Mouse (Mus musculus) Patski (cell line): ENCODE results near the gene Trim2. TPM values are rescaled to one million over a fixed set of nuclear protein-coding genes. Genes with fewer than 3 reads are reported as not detected.

Experiments used
- ATAC-seq: fragments of 100-300 bp; one replicate; pipeline ENCODE4 v1.8.0; 2021
- CTCF ChIA-PET: fragments of 350-600 bp; sonication (Branson Sonifier 250); formaldehyde crosslinking; loops from one replicate; lab custom pipeline; 2022; ENCODE audit warnings: inconsistent platforms; lab: Charles Lee
- POLR2A ChIA-PET: fragments of 350-600 bp; sonication (Branson Sonifier 250); formaldehyde crosslinking; loops from one replicate; lab custom pipeline; 2022; ENCODE audit warnings: antibody characterized with exemption, inconsistent platforms; lab: Charles Lee
- DNase-seq: peaks from one replicate; pipeline ENCODE4 v3.0.0-alpha.2; 2011; ENCODE audit warnings: low read depth, low spot score
- H3K27me3 ChIP-seq: fragments of 371-371 bp; one replicate; pipeline ENCODE4 v1.5.1; 2021
- CTCF ChIP-seq: fragments of 100-300 bp; IDR thresholded peaks from one replicate; pipeline ENCODE4 v1.5.1; 2021
- in situ Hi-C: fragments of 300-500 bp; cut with MboI; formaldehyde crosslinking; loops from 3 replicates; pipeline ENCODE4 v1.11.1; 2018; ENCODE audit warnings: low pct_unique_long_range_greater_than_20kb, mixed read lengths
- polyA plus RNA-seq: library from polyadenylated mRNA; unstranded; gene quantifications from one replicate; pipeline ENCODE4 v1.2.3, GENCODE M21; 2021

Gene Trim2
- polyA plus RNA-seq, 1 experiment from 2014 or later: 30.7 TPM

GRCm38 (mm10) chr3:84242497-84242896 is 64.2 kb downstream of the Trim2 start:
- in situ Hi-C loops: no loop called here
- no peaks in the 10 kb centered on the region for H3K27me3 ChIP-seq
- ATAC-seq (no peak), DNase-seq (no peak)
- CTCF ChIA-PET: no interaction called here
- no peak for TF ChIP-seq CTCF
- POLR2A ChIA-PET: no interaction called here

GRCm38 (mm10) chr3:84241098-84241497 is 65.6 kb downstream of the Trim2 start:
- POLR2A ChIA-PET: interaction anchor here (0.7 kb wide), 1 partner anchor 8 kb away, joined by 3 read pairs; no protein-coding TSS in a partner anchor
- TF ChIP-seq CTCF: no peak
- in situ Hi-C loops: no loop called here
- no peak for DNase-seq
- ATAC-seq: no peak
- CTCF ChIA-PET: interaction anchor here (0.9 kb wide), 1 partner anchor 59 kb away, joined by 3 read pairs; no protein-coding TSS in a partner anchor
- H3K27me3 ChIP-seq: no peaks in the 10 kb centered on the region

GRCm38 (mm10) chr3:84235420-84236304 is 71.0 kb downstream of the Trim2 start:
- no peak for TF ChIP-seq CTCF
- H3K27me3 ChIP-seq: no peaks in the 10 kb centered on the region
- no peak for ATAC-seq
- ChIA-PET POLR2A (interaction anchor here (0.7 kb wide), 1 partner anchor 11 kb away, joined by 3 read pairs; no protein-coding TSS in a partner anchor), CTCF (interaction anchor here (1.3 kb wide), 2 partner anchors 13 to 24 kb away, joined by 3 to 6 read pairs; no protein-coding TSS in a partner anchor)
- in situ Hi-C loops: no loop called here
- DNase-seq: no peak

GRCm38 (mm10) chr3:84234562-84234961 is 72.1 kb downstream of the Trim2 start:
- DNase-seq: no peak
- no peak for TF ChIP-seq CTCF
- in situ Hi-C loops: no loop called here
- ATAC-seq: no peak
- ChIA-PET CTCF (interaction anchor here (1.0 to 1.3 kb wide), 3 partner anchors 10 to 23 kb away, joined by 3 to 6 read pairs (median 3); no protein-coding TSS in a partner anchor), POLR2A (interaction anchor here (0.7 kb wide), 1 partner anchor 10 kb away, joined by 3 read pairs; no protein-coding TSS in a partner anchor)
- no peaks in the 10 kb centered on the region for H3K27me3 ChIP-seq

- in situ Hi-C loops: no loop called here
- no peaks in the 10 kb centered on the region for H3K27me3 ChIP-seq
- no peak for TF ChIP-seq CTCF
- DNase-seq: no peak
- no peak for ATAC-seq
- CTCF ChIA-PET: interaction anchor here (1.0 to 1.3 kb wide), 2 partner anchors 11 to 15 kb away, joined by 3 to 6 read pairs; no protein-coding TSS in a partner anchor
- POLR2A ChIA-PET: interaction anchor here (1.2 to 1.5 kb wide), 2 partner anchors 8 to 20 kb away, joined by 3 read pairs; no protein-coding TSS in a partner anchor
These were observed 72.8 kb downstream of the Trim2 start for GRCm38 (mm10) chr3:84233663-84234415.

GRCm38 (mm10) chr3:84232312-84232711 is 74.4 kb downstream of the Trim2 start:
- ATAC-seq (no peak), DNase-seq (no peak)
- ChIA-PET POLR2A (interaction anchor here (1.5 kb wide), 1 partner anchor 9 kb away, joined by 3 read pairs; no protein-coding TSS in a partner anchor), CTCF (interaction anchor here (0.8 to 1.6 kb wide), 3 partner anchors 13 to 81 kb away, joined by 3 read pairs; no protein-coding TSS in a partner anchor)
- in situ Hi-C loops: no loop called here
- no peak for TF ChIP-seq CTCF
- H3K27me3 ChIP-seq: no peaks in the 10 kb centered on the region

GRCm38 (mm10) chr3:84230988-84231387 is 75.7 kb downstream of the Trim2 start:
- CTCF ChIA-PET: interaction anchor here (0.9 to 1.6 kb wide), 3 partner anchors 55 to 71 kb away, joined by 3 to 4 read pairs (median 4); no protein-coding TSS in a partner anchor
- no peak for ATAC-seq
- DNase-seq: no peak
- no peak for TF ChIP-seq CTCF
- in situ Hi-C loops: no loop called here
- POLR2A ChIA-PET: no interaction called here
- H3K27me3 ChIP-seq: no peaks in the 10 kb centered on the region

- TF ChIP-seq CTCF: no peak
- no peak for ATAC-seq
- no peak for DNase-seq
- ChIA-PET POLR2A (interaction anchor here (0.6 to 0.8 kb wide), 3 partner anchors 24 to 488 kb away, joined by 3 read pairs; no protein-coding TSS in a partner anchor), CTCF (interaction anchor here (0.7 to 1.6 kb wide), 7 partner anchors 9 to 73 kb away, joined by 3 to 6 read pairs (median 4); no protein-coding TSS in a partner anchor)
- in situ Hi-C loops: no loop called here
- H3K27me3 ChIP-seq: no peaks in the 10 kb centered on the region
These were observed 77.8 kb downstream of the Trim2 start for GRCm38 (mm10) chr3:84228911-84229310.

- ATAC-seq (peak; percentile 65), DNase-seq (no peak)
- TF ChIP-seq CTCF: peak; percentile 65
- in situ Hi-C loops: no loop called here
- no peaks in the 10 kb centered on the region for H3K27me3 ChIP-seq
- POLR2A ChIA-PET: interaction anchor here (0.6 to 0.8 kb wide), 3 partner anchors 24 to 489 kb away, joined by 3 read pairs; no protein-coding TSS in a partner anchor
- CTCF ChIA-PET: interaction anchor here (0.7 to 1.6 kb wide), 8 partner anchors 9 to 74 kb away, joined by 3 to 6 read pairs (median 4); no protein-coding TSS in a partner anchor
These were observed 78.3 kb downstream of the Trim2 start for GRCm38 (mm10) chr3:84228203-84228870.
